Mouse (Mus musculus) testis, adult 2 months (tissue): ENCODE data around the gene Mettl16. TPM values are rescaled to one million over a fixed set of nuclear protein-coding genes. Genes with fewer than 3 reads are reported as not detected.

Experiments
- H3K27ac ChIP-seq: fragments of 200-500 bp; 2 replicates; pipeline ENCODE4 v1.5.1; 2012; ENCODE audit warnings: low read depth, low read length; ENCODE audit not compliant: control insufficient read depth, insufficient read depth
- H3K27me3 ChIP-seq: fragments of 200-500 bp; 2 replicates; pipeline ENCODE4 v1.6.1; 2012; ENCODE audit warnings: mild to moderate bottlenecking, low read length, moderate library complexity; ENCODE audit not compliant: control insufficient read depth, insufficient read depth
- H3K36me3 ChIP-seq: fragments of 200-500 bp; 2 replicates; pipeline ENCODE4 v1.6.1; 2012; ENCODE audit warnings: mild to moderate bottlenecking, low read length; ENCODE audit not compliant: control insufficient read depth, insufficient read depth
- H3K4me1 ChIP-seq: fragments of 200-500 bp; 2 replicates; pipeline ENCODE4 v1.6.1; 2012; ENCODE audit warnings: low read length; ENCODE audit not compliant: control insufficient read depth, insufficient read depth
- H3K4me3 ChIP-seq: fragments of 200-500 bp; 2 replicates; pipeline ENCODE4 v1.5.1; 2012; ENCODE audit warnings: low read depth, mild to moderate bottlenecking, low read length, moderate library complexity, mixed read lengths; ENCODE audit not compliant: control insufficient read depth
- CTCF ChIP-seq: fragments of 200-500 bp; IDR thresholded peaks from 2 replicates; pipeline ENCODE4 v1.5.1; 2012; ENCODE audit warnings: low read depth, mild to moderate bottlenecking, inconsistent platforms, low read length, moderate library complexity; ENCODE audit not compliant: control insufficient read depth, insufficient read depth, insufficient replicate concordance
- POLR2A ChIP-seq: fragments of 200-500 bp; IDR thresholded peaks from 2 replicates; pipeline ENCODE4 v1.6.1; 2012; ENCODE audit warnings: low read depth, mild to moderate bottlenecking, inconsistent platforms, low read length, moderate library complexity; ENCODE audit not compliant: control insufficient read depth
- polyA plus RNA-seq: library from polyadenylated mRNA; depleted of rRNA; stranded (reverse); fragments of >200 nt; gene quantifications from 2 replicates; pipeline ENCODE4 v1.2.3, GENCODE M21; 2012

The Mettl16 gene
- polyA plus RNA-seq, 1 experiment, result 5.3 TPM

- Histone ChIP-seq H3K27me3 (no peaks in the 10 kb centered on the region), H3K4me1 (no peaks in the 10 kb centered on the region), H3K27ac (no peak overlapping the region), H3K36me3 (no peaks in the 10 kb centered on the region), H3K4me3 (no peak overlapping the region)
- TF ChIP-seq POLR2A (no peak), CTCF (no peak)
These were observed 32.8 kb upstream of the Mettl16 start for GRCm38 (mm10) chr11:74737861-74738260.

DNA sequence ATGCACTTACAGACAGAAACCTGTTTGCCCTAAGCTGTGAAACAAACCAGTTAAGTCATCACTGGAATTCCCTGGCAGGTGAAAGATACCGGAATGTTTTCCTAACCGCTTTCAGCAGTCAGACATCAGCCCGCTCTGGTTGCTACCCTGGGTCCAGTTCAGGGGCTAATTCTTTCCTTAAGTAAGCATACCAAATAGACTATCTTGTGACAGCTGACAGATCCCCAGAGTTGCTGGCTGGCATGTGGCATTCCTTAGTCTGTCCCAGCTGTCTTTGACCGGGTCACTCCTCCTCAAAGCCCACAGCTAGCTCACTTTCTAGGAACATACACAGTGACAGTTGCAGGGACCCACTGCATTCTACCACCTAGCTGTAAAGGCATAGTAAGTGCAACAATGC lies 22.6 kb upstream of the Mettl16 start:
- H3K27me3 ChIP-seq, result no peaks in the 10 kb centered on the region
- no peaks in the 10 kb centered on the region for H3K36me3 ChIP-seq
- TF ChIP-seq POLR2A (no peak), CTCF (no peak)
- no peaks in the 10 kb centered on the region; the same call in 1 of the 2 replicates for H3K4me1 ChIP-seq
- H3K4me3 ChIP-seq, result no peak overlapping the region
- H3K27ac ChIP-seq, result no peak overlapping the region

GRCm38 (mm10) chr11:74749241-74749640 lies 21.4 kb upstream of the Mettl16 start:
- no peaks in the 10 kb centered on the region; the same call in 1 of the 2 replicates for H3K4me1 ChIP-seq
- no peak overlapping the region for H3K4me3 ChIP-seq
- no peak overlapping the region for H3K27ac ChIP-seq
- no peaks in the 10 kb centered on the region for H3K27me3 ChIP-seq
- TF ChIP-seq POLR2A, result no peak
- TF ChIP-seq CTCF, result no peak
- H3K36me3 ChIP-seq, result no peaks in the 10 kb centered on the region

DNA sequence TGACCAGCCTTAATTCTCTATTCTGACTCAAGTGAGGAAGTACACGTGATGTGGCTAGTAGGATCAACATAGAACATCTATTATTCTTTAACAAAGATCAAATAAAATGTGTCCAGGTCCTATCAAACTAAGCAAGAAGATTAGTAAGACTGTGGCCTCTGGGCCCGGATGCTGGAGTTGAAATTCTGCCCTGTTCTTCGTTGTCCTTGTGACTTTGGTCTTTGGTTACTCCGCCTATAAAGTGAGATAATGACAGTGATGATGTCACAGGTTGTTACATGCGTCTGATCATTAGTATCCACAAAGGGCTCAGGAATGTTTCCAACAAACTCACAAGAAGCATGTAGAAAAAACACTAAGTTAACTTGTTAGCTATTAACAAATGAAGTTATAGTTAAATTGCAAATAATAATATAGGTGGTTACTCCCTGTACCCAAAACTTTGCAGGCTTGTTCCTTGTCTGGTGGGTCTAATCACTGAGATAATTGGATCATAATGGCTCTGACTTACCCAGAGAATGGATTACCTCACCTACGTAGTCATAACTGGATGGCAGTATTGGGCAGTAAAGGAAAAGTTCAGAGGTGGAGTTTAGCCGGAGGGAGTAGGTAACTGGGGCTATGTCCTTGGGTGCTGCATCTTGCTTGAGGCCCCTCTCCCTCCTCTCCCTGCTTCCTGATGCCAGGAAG lies 19.8 kb upstream of the Mettl16 start:
- Histone ChIP-seq H3K36me3 (no peaks in the 10 kb centered on the region), H3K4me1 (no peaks in the 10 kb centered on the region; the same call in 1 of the 2 replicates), H3K4me3 (no peak overlapping the region), H3K27ac (no peak overlapping the region), H3K27me3 (no peaks in the 10 kb centered on the region)
- TF ChIP-seq CTCF (no peak), POLR2A (no peak)

- Histone ChIP-seq H3K4me1 (no peaks in the 10 kb centered on the region; the same call in 1 of the 2 replicates), H3K4me3 (no peak overlapping the region), H3K36me3 (no peaks in the 10 kb centered on the region), H3K27me3 (no peaks in the 10 kb centered on the region), H3K27ac (no peak overlapping the region)
- no peak for TF ChIP-seq POLR2A
- no peak for TF ChIP-seq CTCF
These were observed 19.1 kb upstream of the Mettl16 start for GRCm38 (mm10) chr11:74751352-74752066.

DNA sequence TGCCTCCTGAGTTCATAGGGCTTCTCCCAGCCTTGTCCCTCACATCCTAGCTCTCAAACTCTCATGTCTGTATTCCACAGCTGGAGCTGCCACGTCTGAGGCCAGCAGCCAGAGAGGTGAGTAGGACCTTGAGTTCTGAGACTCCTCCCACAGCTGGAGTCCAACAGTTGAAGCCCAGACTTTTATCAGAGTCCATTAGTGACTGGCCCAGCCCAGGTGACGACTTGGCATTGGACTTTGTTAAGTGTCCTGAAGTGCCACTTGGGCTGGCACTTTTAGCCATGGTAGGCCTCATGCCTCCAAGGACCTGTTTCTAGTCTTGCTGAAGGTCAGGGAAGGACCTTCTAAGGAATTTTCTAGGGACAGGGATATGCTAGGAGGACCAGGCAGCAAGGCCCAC lies 14.0 kb upstream of the Mettl16 start:
- Histone ChIP-seq H3K4me1 (no peaks in the 10 kb centered on the region; the same call in 1 of the 2 replicates), H3K27me3 (no peaks in the 10 kb centered on the region), H3K27ac (peak overlapping the region; percentile 26; the same call in 1 of the 2 replicates), H3K4me3 (no peak overlapping the region), H3K36me3 (no peaks in the 10 kb centered on the region)
- TF ChIP-seq CTCF (no peak), POLR2A (no peak)

DNA sequence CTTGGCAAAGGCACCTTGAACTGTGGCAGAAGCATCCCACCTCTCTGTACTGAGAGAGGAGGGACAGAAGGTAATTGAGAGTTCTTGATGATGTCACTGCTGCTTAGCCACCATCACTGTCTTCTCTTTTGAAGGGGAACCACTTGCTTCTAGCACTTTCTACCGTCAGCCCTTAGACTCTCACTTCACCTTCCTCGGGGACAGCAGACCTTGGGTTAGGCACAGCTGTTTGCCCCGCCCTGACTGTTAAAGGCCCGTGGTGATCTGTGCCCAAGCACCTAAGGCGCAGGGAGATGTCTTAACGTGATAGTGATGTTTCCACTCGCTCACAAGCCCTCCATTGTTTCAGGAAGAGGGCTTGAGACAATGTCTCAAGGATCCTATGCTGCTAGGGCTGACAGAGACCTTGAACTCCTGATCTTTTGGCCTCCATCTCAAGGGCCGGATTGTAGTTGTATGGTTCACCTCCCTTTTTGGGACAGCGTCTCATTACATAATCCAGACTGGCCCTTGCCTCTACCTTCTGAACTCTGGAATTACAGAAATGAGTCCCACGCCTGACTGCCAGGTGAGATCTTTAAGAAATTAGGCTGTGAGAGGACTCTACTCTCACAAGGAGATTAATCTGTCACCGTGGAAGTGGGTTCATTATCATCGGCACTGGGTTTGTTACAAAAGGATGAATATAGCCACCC lies 9.5 kb upstream of the Mettl16 start:
- Histone ChIP-seq H3K4me1 (no peaks in the 10 kb centered on the region; the same call in 1 of the 2 replicates), H3K27me3 (no peaks in the 10 kb centered on the region), H3K4me3 (peak overlapping the region; percentile 43), H3K27ac (peak overlapping the region; percentile 9; the same call in 1 of the 2 replicates), H3K36me3 (no peaks in the 10 kb centered on the region)
- peak; percentile 14; the same call in 1 of the 2 replicates for TF ChIP-seq POLR2A
- no peak for TF ChIP-seq CTCF
